Mouse (Mus musculus) heart, postnatal 36 days (tissue): ENCODE data around the gene Tmem169. TPM values are rescaled to one million over a fixed set of nuclear protein-coding genes. Genes with fewer than 3 reads are reported as not detected.
"Not testable (repeated sequence)": the region's sequence is repeated elsewhere in the genome, so short reads cannot be mapped to it uniquely, and the experiment has no call there.

ENCODE experiments used
- DNase-seq, 2 experiments: peaks; one replicate each; pipeline ENCODE4 v3.0.0; 2021 to 2022
- intact Hi-C: fragments of 180-260 bp; cut with DNase I; formaldehyde crosslinking; loops from one replicate; pipeline ENCODE4 v1.15.1; 2025
- total RNA-seq, 2 experiments: library from RNA; stranded (reverse); gene quantifications; 2 replicates each; pipeline ENCODE4 v1.2.3; 2021

Gene Tmem169
- not detected for total RNA-seq

- intact Hi-C loops: loop anchor here (5.0 kb wide), 1 partner anchor 42 kb away; no protein-coding TSS in a partner anchor
- peak; percentile 93 to 96 for DNase-seq
These were observed at the start of gene Tmem169, which contains the start of gene Pecr for GRCm38 (mm10) chr1:72283992-72284485. Tmem169 (plus strand) TSS chr1:72284369. Pecr (minus strand) TSS chr1:72284314.

DNA sequence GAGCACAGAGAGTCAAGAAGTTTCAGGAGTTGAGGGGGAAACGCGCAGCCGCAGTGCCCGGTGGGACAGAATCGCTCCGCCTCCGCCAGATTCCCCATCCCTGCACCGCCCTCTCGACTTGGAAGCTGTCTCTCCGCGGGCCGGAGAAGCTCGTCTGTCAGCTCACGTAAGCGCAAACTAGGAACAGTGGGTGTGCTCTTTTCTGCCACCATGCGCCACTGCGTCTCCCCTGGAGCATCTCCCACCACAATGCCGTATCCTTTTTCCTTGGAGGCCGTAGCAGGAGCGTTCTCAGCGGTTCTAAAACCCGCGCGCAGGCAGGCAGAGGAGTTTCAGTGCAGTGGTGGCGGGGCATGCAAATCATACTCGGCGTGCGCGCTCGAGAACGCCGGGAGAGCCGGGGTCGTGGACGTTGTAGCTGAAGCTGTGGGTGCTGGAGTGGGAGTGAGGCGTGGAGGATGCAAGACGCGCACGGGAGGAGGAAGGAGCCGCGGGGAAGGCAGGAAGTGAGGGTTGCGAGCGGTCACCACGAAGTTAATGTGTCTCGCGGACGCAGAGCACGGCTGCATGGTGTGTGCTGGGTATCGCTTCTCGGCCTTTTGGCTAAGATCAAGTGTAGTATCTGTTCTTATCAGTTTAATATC is 47.7 kb upstream of the Tmem169 start:
- intact Hi-C loops: loop anchor here (10.0 kb wide), 1 partner anchor 1142 kb away; no protein-coding TSS in a partner anchor

GRCm38 (mm10) chr1:72237007-72237775 is 47.0 kb upstream of the Tmem169 start:
- intact Hi-C loops: loop anchor here (10.0 kb wide), 1 partner anchor 1142 kb away; no protein-coding TSS in a partner anchor
- no peak for DNase-seq

More for the DNA sequence above, 47.7 kb upstream of the Tmem169 start:
- DNase-seq: peak; percentile 70 to 81

DNA sequence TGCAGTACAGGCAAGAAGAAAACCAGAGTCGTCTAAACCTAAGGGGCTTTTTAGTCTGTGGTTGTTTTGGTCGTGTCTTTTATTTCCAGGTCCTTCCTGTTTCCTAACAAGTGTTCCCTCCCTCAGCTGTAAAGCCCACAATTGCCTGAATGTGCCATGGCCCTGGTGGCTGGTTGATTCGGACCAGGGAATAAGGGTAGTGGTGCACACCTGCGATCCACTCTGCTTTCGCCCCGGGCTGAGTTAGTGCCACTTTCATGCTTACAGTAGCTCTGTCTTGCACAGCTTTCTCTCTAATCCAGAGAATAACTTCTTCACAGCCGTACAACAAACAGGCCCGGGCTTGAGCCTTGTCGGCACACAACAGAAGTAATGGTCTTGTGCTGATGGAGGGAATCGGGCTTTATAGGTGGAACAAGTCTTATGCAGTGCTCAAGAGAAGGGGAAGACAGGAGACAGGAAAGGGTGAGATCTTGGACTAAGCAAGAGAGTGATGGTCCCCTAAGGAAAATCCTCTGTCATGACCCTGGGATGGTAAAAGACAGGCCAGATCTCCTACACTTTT is 46.1 kb upstream of the Tmem169 start:
- DNase-seq: no peak
- intact Hi-C loops: loop anchor here (2.0 to 10.0 kb wide), 2 partner anchors 15 to 1143 kb away; no protein-coding TSS in a partner anchor

DNA sequence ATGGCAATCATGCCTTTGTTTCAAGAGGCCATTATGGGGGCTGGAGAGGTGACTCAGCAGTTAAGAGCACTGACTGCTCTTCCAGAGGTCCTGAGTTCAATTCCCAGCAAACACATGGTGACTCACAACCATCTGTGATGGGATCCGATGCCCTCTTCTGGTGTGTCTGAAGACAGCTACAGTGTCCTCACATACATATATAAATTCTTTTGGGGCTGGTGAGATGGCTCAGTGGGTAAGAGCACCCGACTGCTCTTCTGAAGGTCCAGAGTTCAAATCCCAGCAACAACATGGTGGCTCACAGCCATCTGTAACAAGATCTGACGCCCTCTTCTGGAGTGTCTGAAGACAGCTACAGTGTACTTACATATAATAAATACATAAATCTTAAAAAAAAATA is 45.1 kb upstream of the Tmem169 start:
- intact Hi-C loops: loop anchor here (2.0 to 10.0 kb wide), 2 partner anchors 14 to 1144 kb away; no protein-coding TSS in a partner anchor
- DNase-seq: not testable (repeated sequence)

GRCm38 (mm10) chr1:72242581-72243143 is 41.5 kb upstream of the Tmem169 start:
- intact Hi-C loops: loop anchor here (5.0 to 10.0 kb wide), 2 partner anchors 40 to 342 kb away; partner anchors contain the start of genes Pecr, Smarcal1 and Tmem169
- no peak for DNase-seq

DNA sequence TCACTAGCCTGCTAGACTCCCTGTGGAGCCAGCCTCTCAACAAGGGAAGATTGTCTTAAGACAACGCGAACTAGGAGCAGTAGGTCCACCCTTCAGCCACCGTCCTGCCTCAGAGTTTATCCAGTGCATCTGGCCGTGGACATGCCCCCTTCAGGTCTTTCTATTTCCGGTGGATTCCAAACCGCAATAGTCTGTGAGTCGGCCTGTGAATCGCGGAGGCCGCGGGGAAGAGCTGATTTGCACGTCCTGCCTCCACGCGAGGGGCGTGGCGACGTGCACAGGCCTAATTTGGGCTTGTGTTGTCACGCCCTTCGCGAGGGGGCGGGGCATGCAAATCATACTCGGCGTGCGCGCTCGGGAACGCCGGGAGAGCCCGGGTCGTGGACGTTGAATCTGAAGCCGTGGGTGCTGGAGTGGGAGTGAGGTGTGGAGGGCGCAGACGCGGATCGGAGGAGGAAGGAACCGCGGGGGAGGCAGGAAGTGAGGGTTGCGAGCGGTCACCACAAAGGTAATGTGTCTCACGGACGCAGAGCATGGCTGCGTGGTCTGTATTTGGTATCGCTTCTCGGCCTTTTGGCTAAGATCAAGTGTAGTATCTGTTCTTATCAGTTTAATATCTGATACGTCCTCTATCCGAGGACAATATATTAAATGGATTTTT is 40.4 kb upstream of the Tmem169 start:
- DNase-seq: peak; percentile 94 to 97
- intact Hi-C loops: loop anchor here (5.0 to 10.0 kb wide), 2 partner anchors 39 to 341 kb away; partner anchors contain the start of genes Pecr, Smarcal1 and Tmem169

DNA sequence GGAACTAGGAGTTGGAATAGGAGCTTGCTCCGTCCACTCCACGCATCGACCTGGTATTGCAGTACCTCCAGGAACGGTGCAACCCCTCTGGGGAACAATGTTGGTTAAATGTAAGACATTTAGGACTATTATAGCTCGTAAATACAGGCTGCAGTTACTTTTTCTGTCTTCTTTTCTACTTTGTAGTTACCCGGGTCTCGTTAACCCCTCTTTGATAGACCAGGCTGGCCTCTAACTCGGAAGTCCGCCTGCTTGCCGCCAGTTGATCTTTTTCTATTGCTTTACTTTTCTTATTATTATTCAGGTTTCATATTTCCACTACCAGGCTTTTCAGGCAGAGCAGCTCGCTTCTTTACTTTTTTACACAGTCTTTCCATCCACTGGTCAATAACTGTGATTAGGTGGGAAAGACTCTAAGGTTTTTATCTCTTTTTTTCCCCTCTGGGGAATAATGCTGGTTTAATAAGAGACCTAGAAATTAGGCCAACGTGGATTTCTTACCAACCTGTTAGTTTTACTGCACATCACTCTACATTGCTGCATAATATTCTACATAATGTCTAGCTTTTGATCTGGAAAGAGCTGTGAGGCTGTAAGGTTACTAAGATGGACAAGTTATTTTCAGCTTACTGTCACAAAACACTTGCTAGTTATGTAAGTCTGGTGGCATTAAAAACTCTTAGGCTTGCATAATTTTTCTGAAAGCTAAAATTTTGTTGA is 39.7 kb upstream of the Tmem169 start:
- intact Hi-C loops: loop anchor here (1.0 to 10.0 kb wide), 3 partner anchors 9 to 340 kb away; partner anchors contain the start of genes Pecr, Smarcal1 and Tmem169
- DNase-seq: no peak

DNA sequence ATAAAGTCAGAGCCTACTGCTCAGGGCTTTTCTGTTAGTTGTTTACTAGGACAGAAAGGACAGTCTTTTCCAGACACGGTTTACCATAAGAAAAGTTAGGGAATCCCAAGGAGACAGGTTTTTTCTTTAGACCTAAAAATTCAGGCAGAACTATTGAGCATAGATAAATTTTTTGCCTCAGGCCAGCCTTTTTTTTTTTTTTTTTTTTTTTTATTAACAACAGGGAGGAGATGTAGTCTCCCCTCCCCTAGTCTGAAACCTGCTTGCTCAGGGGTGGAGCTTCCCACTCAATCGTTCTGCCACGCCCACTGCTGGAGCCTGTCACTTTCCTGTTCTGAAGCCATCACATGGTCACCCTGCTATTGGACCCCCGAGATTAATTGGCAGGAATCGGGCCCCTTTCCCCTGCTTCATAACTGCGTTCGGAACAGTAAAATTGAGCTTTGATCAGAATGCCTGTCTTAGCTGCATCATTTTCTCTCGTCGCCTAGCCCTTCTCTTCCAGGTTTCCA is 35.9 kb upstream of the Tmem169 start:
- intact Hi-C loops: loop anchor here (10.0 kb wide), 1 partner anchor 337 kb away; the partner anchor contains the start of gene Smarcal1
- not testable (repeated sequence) for DNase-seq

DNA sequence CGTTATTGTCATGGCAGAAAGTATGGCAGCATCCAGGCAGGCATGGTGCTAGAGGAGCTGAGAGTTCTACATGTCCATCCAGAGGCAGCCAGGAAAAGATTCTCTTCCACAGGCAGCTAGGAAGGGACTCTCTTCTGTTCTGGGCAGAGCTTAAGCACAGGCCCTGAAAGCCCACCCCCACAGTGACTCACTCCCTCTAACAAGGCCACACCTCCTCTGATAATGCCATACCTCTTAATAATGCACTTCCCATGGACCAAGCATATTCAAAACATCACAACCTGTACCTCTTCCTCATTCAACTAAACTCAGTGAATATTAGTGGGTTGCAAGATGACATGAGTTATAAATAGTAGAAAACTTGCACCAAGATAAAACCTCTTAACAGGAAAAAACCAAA is 32.4 kb upstream of the Tmem169 start:
- intact Hi-C loops: loop anchor here (2.0 kb wide), 1 partner anchor 13 kb away; no protein-coding TSS in a partner anchor
- DNase-seq: no peak

- intact Hi-C loops: loop anchor here (1.0 to 2.0 kb wide), 2 partner anchors 9 to 15 kb away; no protein-coding TSS in a partner anchor
- DNase-seq: peak in 1 of 2 experiments; percentile 11
These were observed 30.2 kb upstream of the Tmem169 start for GRCm38 (mm10) chr1:72253881-72254491.

DNA sequence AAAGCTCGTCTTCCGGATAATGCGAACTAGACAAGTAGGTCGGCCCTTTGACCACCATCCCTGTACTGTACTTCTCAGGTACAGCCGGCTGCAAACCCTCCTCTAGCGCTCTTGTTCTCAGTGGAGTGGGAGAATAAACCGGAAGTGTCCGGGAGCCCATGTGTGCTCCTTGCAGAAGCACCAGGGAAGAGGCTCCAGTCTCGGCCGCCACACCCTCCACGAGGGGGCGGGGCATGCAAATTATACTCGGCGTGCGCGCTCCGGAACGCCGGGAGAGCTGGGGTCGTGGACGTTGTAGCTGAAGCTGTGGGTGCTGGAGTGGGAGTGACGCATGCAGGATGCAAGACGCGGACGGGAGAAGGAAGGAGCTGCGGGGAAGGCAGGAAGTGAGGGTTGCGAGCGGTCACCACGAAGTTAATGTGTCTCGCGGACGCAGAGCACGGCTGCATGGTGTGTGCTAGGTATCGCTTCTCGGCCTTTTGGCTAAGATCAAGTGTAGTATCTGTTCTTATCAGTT is 29.6 kb upstream of the Tmem169 start:
- peak; percentile 87 to 88 for DNase-seq
- intact Hi-C loops: no loop called here

GRCm38 (mm10) chr1:72255062-72255853 is 28.9 kb upstream of the Tmem169 start:
- DNase-seq: peak in 1 of 2 experiments; percentile 10

GRCm38 (mm10) chr1:72255854-72256175 is 28.4 kb upstream of the Tmem169 start:
- no peak for DNase-seq
- intact Hi-C loops: no loop called here

More at GRCm38 (mm10) chr1:72255062-72255853, 28.9 kb upstream of the Tmem169 start:
- intact Hi-C loops: no loop called here

DNA sequence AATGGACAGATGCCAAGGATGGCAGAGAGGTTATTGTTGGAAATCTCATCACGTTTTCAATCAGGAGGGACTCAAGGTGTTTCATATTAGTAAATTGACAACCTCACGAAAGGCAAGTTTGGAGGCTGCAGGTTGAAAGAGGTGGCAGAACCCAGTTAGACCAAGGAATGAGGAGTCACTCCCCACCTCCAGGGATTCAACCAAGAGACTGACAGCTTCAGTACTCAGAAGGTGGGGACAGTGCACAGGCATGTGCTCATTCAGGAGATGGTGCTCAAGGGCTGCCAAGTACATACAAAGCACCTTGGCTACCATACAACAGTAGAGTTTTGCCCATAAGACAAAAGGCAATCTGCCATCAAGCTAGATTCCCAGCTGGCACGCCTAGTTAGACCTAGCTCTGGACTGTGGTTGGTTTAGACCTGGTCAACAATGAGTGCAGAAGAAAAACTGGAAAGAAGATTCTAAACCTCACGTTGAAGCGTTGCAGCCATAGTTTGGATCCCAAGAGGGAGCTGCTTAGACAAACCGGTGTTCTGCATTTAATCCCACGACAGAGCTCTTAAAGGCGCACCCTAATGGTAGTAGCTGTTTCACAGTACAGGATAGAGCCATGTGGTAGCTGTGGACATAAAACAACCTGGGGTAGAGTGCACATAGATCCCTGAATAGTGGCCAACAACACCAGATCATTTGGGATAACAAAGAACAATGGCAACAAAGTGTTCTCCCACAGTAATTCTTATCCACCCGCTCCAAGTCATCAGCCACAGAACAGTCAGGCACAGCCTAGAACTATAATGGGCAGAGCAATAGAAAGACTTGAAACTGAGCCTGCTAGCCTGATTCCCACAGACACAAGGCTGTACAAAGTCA is 27.6 kb upstream of the Tmem169 start:
- no peak for DNase-seq
- intact Hi-C loops: no loop called here

GRCm38 (mm10) chr1:72263099-72263498 is 21.1 kb upstream of the Tmem169 start:
- no peak for DNase-seq
- intact Hi-C loops: no loop called here
